Mouse (Mus musculus) hindbrain, embryonic 16.5 days (tissue): ENCODE measurements around the gene Rbm4b. TPM values are rescaled to one million over a fixed set of nuclear protein-coding genes. Genes with fewer than 3 reads are reported as not detected.
"Not testable (repeated sequence)": the region's sequence is repeated elsewhere in the genome, so short reads cannot be mapped to it uniquely, and the experiment has no call there.

Source experiments
- ATAC-seq: fragments of 200-750 bp; cut with Nextera tagmentation; 2 replicates; pipeline ENCODE4 v1.8.0; 2017; ENCODE audit warnings: moderate TSS enrichment, moderate library complexity
- H3K27ac ChIP-seq: fragments of 300-500 bp; sonication (generic); 2 replicates; pipeline ENCODE4 v1.5.1; 2014; ENCODE audit warnings: low read depth, mild to moderate bottlenecking, control low read depth, low read length, moderate library complexity
- H3K27me3 ChIP-seq: fragments of 300-500 bp; sonication (generic); replicated peaks from 2 replicates; pipeline ENCODE4 v1.6.1; 2014; ENCODE audit warnings: low read length; ENCODE audit not compliant: control insufficient read depth, insufficient read depth
- H3K36me3 ChIP-seq: fragments of 300-500 bp; sonication (generic); 2 replicates; pipeline ENCODE4 v1.6.1; 2014; ENCODE audit warnings: mild to moderate bottlenecking, low read length, moderate library complexity, mixed read lengths; ENCODE audit not compliant: control insufficient read depth, insufficient read depth
- H3K4me1 ChIP-seq: fragments of 300-500 bp; sonication (generic); 2 replicates; pipeline ENCODE4 v1.6.1; 2014; ENCODE audit warnings: low read depth, low read length; ENCODE audit not compliant: control insufficient read depth, insufficient read depth
- H3K4me2 ChIP-seq: fragments of 300-500 bp; sonication (generic); 2 replicates; pipeline ENCODE4 v1.6.1; 2014; ENCODE audit warnings: mild to moderate bottlenecking, low read length, control low read depth, moderate library complexity
- H3K4me3 ChIP-seq: fragments of 300-500 bp; sonication (generic); 2 replicates; pipeline ENCODE4 v1.5.1; 2014; ENCODE audit warnings: mild to moderate bottlenecking, low read length, control low read depth, moderate library complexity
- H3K9ac ChIP-seq: fragments of 300-500 bp; sonication (generic); 2 replicates; pipeline ENCODE4 v1.6.1; 2014; ENCODE audit warnings: low read depth, mild to moderate bottlenecking, control low read depth, low read length, moderate library complexity
- H3K9me3 ChIP-seq: fragments of 300-500 bp; sonication (generic); 2 replicates; pipeline ENCODE4 v1.6.1; 2014; ENCODE audit warnings: mild to moderate bottlenecking, low read length, moderate library complexity; ENCODE audit not compliant: control insufficient read depth
- WGBS: fragments of 180-500 bp; shearing (Covaris S2); extraction: QIAGEN DNeasy Blood & Tissue Kit; methylation state at CpG from one replicate; pipeline ENCODE4 v1.1.7; 2014; 5-methylcytosine and 5-hydroxymethylcytosine counted together
- polyA plus RNA-seq: library from polyadenylated mRNA; unstranded; fragments of >200 nt; fragmentation: Nextera tagmentation; extraction: Ambion mirVana; gene quantifications from 2 replicates; pipeline ENCODE4 v1.2.1, GENCODE M21; 2015

Rbm4b gene
- polyA plus RNA-seq, 1 experiment from 2014 or later = 124 TPM

DNA sequence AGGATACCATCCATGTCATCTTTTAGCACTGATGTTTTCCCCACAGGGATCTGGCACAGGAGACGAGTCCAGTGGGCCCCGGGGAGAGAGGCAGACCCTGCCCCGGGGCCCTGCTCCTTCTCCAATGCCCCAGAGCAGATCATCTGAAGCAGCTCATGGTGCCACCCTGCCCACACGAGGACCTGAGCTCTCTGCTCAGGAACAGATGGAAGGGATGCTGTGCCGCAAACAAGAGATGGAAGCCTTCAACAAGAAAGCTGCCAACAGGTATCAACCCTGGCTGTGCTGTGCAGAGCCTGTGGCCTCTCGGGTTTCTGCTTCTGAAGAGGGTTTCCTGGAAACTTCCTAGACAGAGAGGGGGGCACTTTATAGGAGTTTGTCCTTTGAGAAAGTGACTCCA, 6.3 kb upstream of the Rbm4b start:
- Histone ChIP-seq H3K27me3 (no peaks in the 10 kb centered on the region), H3K36me3 (peaks cover 57% of the 10 kb centered on the region), H3K4me3 (no peak overlapping the region), H3K27ac (no peak overlapping the region), H3K4me1 (no peaks in the 10 kb centered on the region), H3K9me3 (no peaks in the 10 kb centered on the region), H3K4me2 (no peak overlapping the region), H3K9ac (no peak overlapping the region)
- 83% methylated on average over 6 of the region's 6 CpGs for WGBS
- no peak for ATAC-seq

DNA sequence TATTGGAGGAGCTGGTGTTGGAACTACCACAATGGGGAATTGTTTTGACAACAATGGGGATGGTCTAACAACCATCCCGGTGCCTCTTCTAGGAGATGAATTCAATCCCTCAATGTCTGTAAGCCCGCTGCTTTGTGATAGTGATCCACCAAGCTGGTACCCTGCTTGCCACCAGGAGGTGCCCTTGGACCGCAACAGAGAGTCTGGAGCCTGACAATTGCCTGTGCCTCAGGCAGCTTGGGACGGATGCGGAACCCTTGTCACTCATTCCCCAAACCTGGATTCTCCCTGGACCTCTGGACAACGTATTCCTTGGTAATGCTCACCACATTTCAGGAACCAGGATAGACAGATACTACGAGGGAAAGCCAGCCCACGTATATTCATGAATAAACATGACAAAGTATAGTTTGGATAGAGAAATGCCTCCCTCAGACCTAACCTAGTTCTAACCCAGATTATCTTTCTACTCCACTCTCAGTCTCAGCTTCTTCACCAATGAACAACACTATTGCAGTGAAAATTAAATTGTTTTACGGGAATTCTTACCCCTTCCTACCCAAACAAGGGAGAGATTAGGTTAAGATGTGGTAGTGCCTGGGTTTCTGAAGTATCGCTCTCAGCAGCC, 618 bp upstream of the Rbm4b start:
- ATAC-seq = peak; percentile 72
- H3K36me3 ChIP-seq = peaks cover 11% of the 10 kb centered on the region

DNA sequence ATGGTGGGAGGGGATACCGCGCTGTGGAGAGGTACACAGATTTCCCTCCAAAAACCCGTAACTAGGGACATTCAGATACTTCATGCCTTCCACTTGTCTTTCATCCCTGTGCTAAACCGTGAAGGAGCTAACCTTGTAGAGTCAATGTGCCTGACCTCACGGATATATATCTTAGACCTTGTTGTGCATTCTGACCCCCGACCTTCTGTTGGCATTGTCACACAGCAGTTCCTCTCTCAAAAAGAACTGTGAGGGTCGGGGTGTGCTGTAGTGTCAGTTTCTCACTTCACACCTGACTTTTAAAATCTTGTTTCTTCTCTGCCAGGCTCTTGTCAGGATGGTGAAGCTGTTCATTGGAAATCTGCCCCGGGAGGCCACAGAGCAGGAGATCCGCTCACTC, 624 bp downstream of the Rbm4b start:
- Histone ChIP-seq H3K27me3 (no peaks in the 10 kb centered on the region), H3K4me1 (peaks cover 30% of the 10 kb centered on the region)
- 2% methylated on average over 9 of the region's 9 CpGs for WGBS

More for the DNA sequence above, 618 bp upstream of the Rbm4b start:
- Histone ChIP-seq H3K4me1 (peaks cover 26% of the 10 kb centered on the region), H3K27me3 (no peaks in the 10 kb centered on the region), H3K27ac (peak overlapping the region; percentile 96), H3K9ac (peak overlapping the region; percentile 59; the same call in 1 of the 2 replicates), H3K4me2 (peak overlapping the region; percentile 57), H3K4me3 (peak overlapping the region; percentile 72), H3K9me3 (no peaks in the 10 kb centered on the region)
- WGBS = 0% methylated on average over 10 of the region's 10 CpGs

DNA sequence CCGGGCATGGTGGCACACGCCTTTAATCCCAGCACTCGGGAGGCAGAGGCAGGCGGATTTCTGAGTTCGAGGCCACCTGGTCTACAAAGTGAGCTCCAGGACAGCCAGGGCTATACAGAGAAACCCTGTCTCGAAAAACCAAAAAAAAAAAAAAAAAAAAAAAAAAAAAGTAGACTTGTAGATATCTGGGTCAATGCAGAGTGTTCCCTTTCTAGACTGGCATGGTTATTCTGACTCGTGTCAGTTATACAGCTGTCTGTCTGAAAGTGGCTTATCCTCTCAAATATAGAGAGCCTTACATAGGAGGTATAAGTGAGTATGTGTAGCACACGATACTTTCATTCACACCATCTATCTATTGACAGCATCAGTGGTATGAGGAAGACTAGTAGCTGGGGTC, 4.2 kb downstream of the Rbm4b start:
- H3K4me1 ChIP-seq = peaks cover 28% of the 10 kb centered on the region
- H3K27ac ChIP-seq, H3K4me3 ChIP-seq, H3K27me3 ChIP-seq, H3K9ac ChIP-seq, H3K4me2 ChIP-seq, H3K9me3 ChIP-seq, ATAC-seq: not testable (repeated sequence)
- WGBS = 88% methylated on average over 8 of the region's 8 CpGs
- peaks cover 13% of the 10 kb centered on the region for H3K36me3 ChIP-seq

More for the DNA sequence above, 624 bp downstream of the Rbm4b start:
- ATAC-seq = no peak
- peak overlapping the region; percentile 72 for H3K4me3 ChIP-seq
- peak overlapping the region; percentile 57 for H3K4me2 ChIP-seq
- H3K27ac ChIP-seq = peak overlapping the region; percentile 96
- H3K9me3 ChIP-seq = no peaks in the 10 kb centered on the region
- H3K36me3 ChIP-seq = peaks cover 7% of the 10 kb centered on the region
- peak overlapping the region; percentile 90 for H3K9ac ChIP-seq

DNA sequence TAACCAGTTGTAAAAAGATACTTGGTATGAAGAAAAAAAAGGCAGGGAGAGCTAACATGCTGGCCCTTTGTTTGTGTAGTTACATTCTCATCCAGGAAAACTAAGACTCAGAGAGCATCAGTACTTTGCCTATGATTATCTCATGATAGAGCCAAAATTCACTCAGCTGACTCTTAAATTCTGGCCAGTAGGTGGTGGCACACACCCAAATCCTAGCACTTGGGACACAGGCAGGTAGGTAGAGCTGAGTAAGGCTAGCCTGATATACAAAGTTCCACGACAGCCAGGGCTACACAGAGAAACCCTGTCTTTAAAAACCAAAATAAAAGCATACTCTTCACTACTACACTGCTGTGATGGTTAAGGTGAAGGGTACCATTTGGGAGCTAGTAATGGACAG, 6.6 kb downstream of the Rbm4b start:
- no peak overlapping the region for H3K4me3 ChIP-seq
- H3K4me2 ChIP-seq = no peak overlapping the region
- 0 out of 2 replicates have a peak overlapping the region, but pooled peaks have one; percentile 5 for H3K9ac ChIP-seq
- no peak for ATAC-seq
- no peaks in the 10 kb centered on the region for H3K27me3 ChIP-seq
- H3K9me3 ChIP-seq = no peaks in the 10 kb centered on the region
- peaks cover 13% of the 10 kb centered on the region for H3K36me3 ChIP-seq
- H3K27ac ChIP-seq = no peak overlapping the region
- peaks cover 25% of the 10 kb centered on the region for H3K4me1 ChIP-seq
- 65% methylated on average over 1 of the region's 1 CpGs for WGBS

DNA sequence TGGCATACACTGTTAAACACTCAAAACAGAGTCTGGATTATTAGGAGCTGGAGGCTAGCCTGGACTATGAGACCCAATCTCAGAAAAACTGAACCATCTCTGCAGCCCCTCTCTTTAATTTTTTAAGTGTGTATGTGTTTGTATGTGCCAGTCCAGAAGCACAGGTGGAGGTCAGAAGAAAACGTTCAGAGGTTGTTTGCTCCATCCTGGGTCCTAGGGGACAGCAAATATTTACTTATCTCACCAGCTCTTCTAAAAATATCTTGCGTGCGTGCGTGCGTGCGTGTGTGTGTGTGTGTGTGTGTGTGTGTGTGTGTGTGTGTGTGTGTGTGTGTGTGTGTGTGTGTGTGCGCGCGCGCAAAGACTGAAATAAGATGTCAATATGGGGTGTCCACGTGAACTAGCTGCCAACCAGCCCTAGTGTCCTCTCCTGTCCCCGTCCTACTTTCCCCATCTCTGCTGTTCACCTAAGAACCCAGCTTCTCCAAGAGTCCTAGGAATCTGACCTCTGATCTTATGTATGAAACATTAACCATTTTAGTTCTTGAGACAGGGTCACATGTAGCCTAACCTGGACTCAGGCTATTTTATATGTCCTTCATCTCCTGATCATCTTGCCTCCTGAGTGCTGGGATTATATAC, 11.3 kb downstream of the Rbm4b start:
- Histone ChIP-seq H3K9me3 (no peaks in the 10 kb centered on the region), H3K36me3 (peaks cover 17% of the 10 kb centered on the region), H3K27me3 (no peaks in the 10 kb centered on the region), H3K4me3 (no peak overlapping the region), H3K27ac (no peak overlapping the region), H3K9ac (no peak overlapping the region), H3K4me1 (no peaks in the 10 kb centered on the region), H3K4me2 (no peak overlapping the region)
- ATAC-seq = no peak
- WGBS = 86% methylated on average over 12 of the region's 12 CpGs

DNA sequence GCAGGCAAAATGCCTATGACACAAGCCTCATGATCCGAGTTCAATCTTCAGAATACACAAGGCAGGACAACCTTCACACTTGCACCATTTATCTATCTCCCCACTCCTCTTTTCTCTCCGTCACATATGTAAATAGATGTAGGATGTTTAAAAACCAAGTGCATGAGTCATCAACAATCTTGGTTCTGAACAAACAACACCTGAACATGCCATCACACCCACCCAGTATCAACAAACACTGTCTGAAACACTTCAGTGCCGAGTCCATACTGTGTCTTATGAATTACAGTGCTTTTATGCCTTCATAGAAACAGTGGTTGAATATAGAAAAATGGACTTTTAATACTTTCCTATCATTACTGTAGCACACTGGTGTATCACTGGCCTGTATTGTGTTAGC, 16.5 kb downstream of the Rbm4b start:
- Histone ChIP-seq H3K4me2 (no peak overlapping the region), H3K4me1 (no peaks in the 10 kb centered on the region), H3K9ac (no peak overlapping the region), H3K36me3 (peaks cover 18% of the 10 kb centered on the region), H3K27me3 (no peaks in the 10 kb centered on the region), H3K4me3 (no peak overlapping the region), H3K9me3 (no peaks in the 10 kb centered on the region), H3K27ac (no peak overlapping the region)
- ATAC-seq = no peak
- 83% methylated on average over 3 of the region's 3 CpGs for WGBS

DNA sequence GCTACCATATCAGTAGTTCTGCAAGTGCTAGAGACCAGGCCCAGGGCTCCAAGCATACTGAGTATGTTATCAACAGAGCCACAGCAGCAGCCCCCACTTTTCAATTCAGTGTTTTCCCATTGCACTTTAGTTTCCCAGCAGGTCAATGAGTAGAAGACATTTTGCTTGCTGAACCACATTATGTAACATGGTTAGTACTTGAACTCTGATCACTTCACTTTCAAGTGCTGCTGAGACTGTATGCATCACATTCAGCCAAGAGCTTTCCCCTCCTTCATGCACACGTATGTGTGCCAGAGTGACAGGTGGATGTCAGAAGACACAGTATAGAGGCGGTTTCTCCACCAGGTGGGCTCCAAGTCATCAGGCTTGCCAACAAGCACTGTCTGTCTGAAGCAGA, 26.6 kb downstream of the Rbm4b start:
- ATAC-seq = no peak
- Histone ChIP-seq H3K27me3 (no peaks in the 10 kb centered on the region), H3K36me3 (peaks cover 29% of the 10 kb centered on the region), H3K4me2 (no peak overlapping the region), H3K4me1 (peaks cover 13% of the 10 kb centered on the region), H3K9ac (no peak overlapping the region), H3K4me3 (no peak overlapping the region), H3K27ac (no peak overlapping the region), H3K9me3 (no peaks in the 10 kb centered on the region)
- 84% methylated on average over 2 of the region's 2 CpGs for WGBS

DNA sequence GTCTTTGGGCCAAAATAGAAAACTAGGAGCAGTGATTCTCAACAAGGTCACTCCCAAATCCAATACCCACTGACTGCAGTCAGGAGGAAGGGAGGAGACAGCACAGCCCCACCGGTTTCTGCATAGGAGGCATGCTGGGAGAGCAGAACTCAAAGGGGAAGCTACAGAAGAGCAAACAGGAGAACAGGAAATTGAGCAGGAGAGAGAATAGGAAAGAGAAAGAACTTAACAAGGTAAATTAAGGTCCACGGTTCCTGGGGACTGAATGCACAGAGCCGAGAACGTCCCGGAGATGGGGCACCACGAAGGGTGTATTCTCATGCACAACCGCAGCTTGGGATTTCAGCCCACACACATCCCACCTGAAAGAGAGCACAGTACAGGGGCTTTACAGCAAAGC, 28.9 kb downstream of the Rbm4b start:
- H3K27ac ChIP-seq = no peak overlapping the region
- no peak overlapping the region for H3K4me2 ChIP-seq
- H3K4me1 ChIP-seq = peaks cover 28% of the 10 kb centered on the region
- H3K9ac ChIP-seq = no peak overlapping the region
- H3K36me3 ChIP-seq = peaks cover 33% of the 10 kb centered on the region
- no peaks in the 10 kb centered on the region for H3K9me3 ChIP-seq
- WGBS = 91% methylated on average over 7 of the region's 7 CpGs
- H3K4me3 ChIP-seq = no peak overlapping the region
- H3K27me3 ChIP-seq = no peaks in the 10 kb centered on the region
- ATAC-seq = no peak
